Mouse (Mus musculus): ENCODE data around the gene 1600002K03Rik. TPM values are rescaled to one million over a fixed set of nuclear protein-coding genes. Genes with fewer than 3 reads are reported as not detected.
"Not testable (repeated sequence)": the region's sequence is repeated elsewhere in the genome, so short reads cannot be mapped to it uniquely, and the experiment has no call there.

The 1600002K03Rik gene
- polyA plus RNA-seq, 1 experiment from 2014 or later, result 14.1 TPM

GRCm38 (mm10) chr10:80220676-80221075 lies 47.9 kb downstream of the 1600002K03Rik start:
- DNase-seq (ENCODE audit: low spot score) (no peak), ATAC-seq (ENCODE audit: low FRiP score, low TSS enrichment) (no peak)
- Histone ChIP-seq H3K4me1 (replicated peaks; ENCODE audit: control insufficient read depth, insufficient read depth) (no peaks in the 10 kb centered on the region), H3K9ac (ENCODE audit: low read length) (no peak overlapping the region), H3K27me3 (ENCODE audit: control insufficient read depth, insufficient read depth, low read length) (no peaks in the 10 kb centered on the region), H3K36me3 (ENCODE audit: control insufficient read depth, insufficient read depth, low read length) (no peaks in the 10 kb centered on the region), H3K4me2 (replicated peaks; ENCODE audit: low read depth) (no peak overlapping the region), H3K4me3 (ENCODE audit: low read depth, low read length) (no peak overlapping the region), H3K9me3 (ENCODE audit: control insufficient read depth, low read length) (no peaks in the 10 kb centered on the region), H3K27ac (replicated peaks) (no peak overlapping the region)
- no peak for TF ChIP-seq EP300 (optimal IDR thresholded peaks at IDR 0.05)
- TF ChIP-seq CTCF (IDR thresholded peaks at IDR 0.05; ENCODE audit: low read depth), result no peak
- 50% methylated on average over 6 of the region's 9 CpGs for WGBS

DNA sequence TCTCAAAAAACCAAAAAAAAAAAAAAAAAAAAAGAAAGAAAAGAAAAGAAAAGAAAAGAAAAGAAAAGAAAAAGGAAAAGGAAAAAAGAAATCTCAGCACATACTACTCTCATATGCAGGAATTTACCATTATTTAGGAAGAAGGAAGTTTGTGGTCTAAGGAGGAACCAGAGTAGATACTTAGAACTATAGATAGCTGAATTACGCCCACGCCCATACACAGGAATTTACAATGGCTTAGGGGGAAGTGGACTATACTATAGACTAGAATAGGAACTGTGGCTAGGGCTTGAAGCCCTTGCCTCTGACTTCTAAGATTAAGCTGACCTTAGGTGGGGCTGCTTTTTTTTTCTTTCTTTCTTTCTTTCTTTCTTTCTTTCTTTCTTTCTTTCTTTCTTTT lies 50.4 kb downstream of the 1600002K03Rik start:
- H3K4me1 ChIP-seq (replicated peaks; ENCODE audit: control insufficient read depth, insufficient read depth); H3K27me3 ChIP-seq (ENCODE audit: control insufficient read depth, insufficient read depth, low read length); H3K9me3 ChIP-seq (ENCODE audit: control insufficient read depth, low read length); H3K4me3 ChIP-seq (ENCODE audit: low read depth, low read length); ATAC-seq (ENCODE audit: low FRiP score, low TSS enrichment); H3K9ac ChIP-seq (ENCODE audit: low read length); H3K36me3 ChIP-seq (ENCODE audit: control insufficient read depth, insufficient read depth, low read length); H3K27ac ChIP-seq (replicated peaks); DNase-seq (ENCODE audit: low spot score); H3K4me2 ChIP-seq (replicated peaks; ENCODE audit: low read depth): not testable (repeated sequence)
- 78% methylated on average over 2 of the region's 2 CpGs for WGBS

Other genes starting within 250 kb of the 1600002K03Rik start
- gene Arid3a, start 245.9 kb upstream of the 1600002K03Rik start, polyA plus RNA-seq (2015; fragmentation: Nextera tagmentation; extraction: Ambion mirVana), result 3.2 and 3.5 TPM in 2 replicates
- gene Wdr18, start 212.8 kb upstream of the 1600002K03Rik start, polyA plus RNA-seq (2015; fragmentation: Nextera tagmentation; extraction: Ambion mirVana), result 46.9 and 50.3 TPM in 2 replicates
- gene Grin3b, start 202.2 kb upstream of the 1600002K03Rik start, polyA plus RNA-seq (2015; fragmentation: Nextera tagmentation; extraction: Ambion mirVana), result 0.17 and 0.18 TPM in 2 replicates
- 18.5 and 19.1 TPM in 2 replicates for gene Tmem259, start 188.6 kb upstream of the 1600002K03Rik start, polyA plus RNA-seq (2015; fragmentation: Nextera tagmentation; extraction: Ambion mirVana)
- gene Cnn2, start 184.4 kb upstream of the 1600002K03Rik start, polyA plus RNA-seq (2015; fragmentation: Nextera tagmentation; extraction: Ambion mirVana), result 236 and 245 TPM in 2 replicates
- gene Abca7, start 176.4 kb upstream of the 1600002K03Rik start, polyA plus RNA-seq (2015; fragmentation: Nextera tagmentation; extraction: Ambion mirVana), result 2.6 and 3.2 TPM in 2 replicates
- gene Arhgap45, start 156.3 kb upstream of the 1600002K03Rik start, polyA plus RNA-seq (2015; fragmentation: Nextera tagmentation; extraction: Ambion mirVana), result 2.0 TPM in 2 replicates
- gene Polr2e, start 133.1 kb upstream of the 1600002K03Rik start, polyA plus RNA-seq (2015; fragmentation: Nextera tagmentation; extraction: Ambion mirVana), result 121 and 122 TPM in 2 replicates
- 435 and 445 TPM in 2 replicates for gene Gpx4, start 125.8 kb upstream of the 1600002K03Rik start, polyA plus RNA-seq (2015; fragmentation: Nextera tagmentation; extraction: Ambion mirVana)
- 10.7 and 11.0 TPM in 2 replicates for gene Sbno2, start 67.4 kb upstream of the 1600002K03Rik start, polyA plus RNA-seq (2015; fragmentation: Nextera tagmentation; extraction: Ambion mirVana)
- gene Stk11, start 57.1 kb upstream of the 1600002K03Rik start, polyA plus RNA-seq (2015; fragmentation: Nextera tagmentation; extraction: Ambion mirVana), result 10.3 and 11.2 TPM in 2 replicates
- gene Atp5d, start 34.3 kb upstream of the 1600002K03Rik start, polyA plus RNA-seq (2015; fragmentation: Nextera tagmentation; extraction: Ambion mirVana), result 679 and 705 TPM in 2 replicates
- gene Cbarp, start 32.1 kb upstream of the 1600002K03Rik start, polyA plus RNA-seq (2015; fragmentation: Nextera tagmentation; extraction: Ambion mirVana), result 4.2 and 4.3 TPM in 2 replicates
- 8.5 and 9.6 TPM in 2 replicates for gene Midn, start 24.7 kb upstream of the 1600002K03Rik start, polyA plus RNA-seq (2015; fragmentation: Nextera tagmentation; extraction: Ambion mirVana)
- 237 and 244 TPM in 2 replicates for gene Cirbp, start 7.0 kb upstream of the 1600002K03Rik start, polyA plus RNA-seq (2015; fragmentation: Nextera tagmentation; extraction: Ambion mirVana)
- gene Efna2, start 6.5 kb downstream of the 1600002K03Rik start, polyA plus RNA-seq (2015; fragmentation: Nextera tagmentation; extraction: Ambion mirVana), result 6.5 and 7.2 TPM in 2 replicates
- gene Mum1, start 53.5 kb downstream of the 1600002K03Rik start, polyA plus RNA-seq (2015; fragmentation: Nextera tagmentation; extraction: Ambion mirVana), result 23.1 and 23.9 TPM in 2 replicates
- gene Ndufs7, start 76.2 kb downstream of the 1600002K03Rik start, polyA plus RNA-seq (2015; fragmentation: Nextera tagmentation; extraction: Ambion mirVana), result 400 and 403 TPM in 2 replicates
- 16.3 and 17.4 TPM in 2 replicates for gene Gamt, start 88.1 kb downstream of the 1600002K03Rik start, polyA plus RNA-seq (2015; fragmentation: Nextera tagmentation; extraction: Ambion mirVana)
- 27.4 and 28.4 TPM in 2 replicates for gene Dazap1, start 88.5 kb downstream of the 1600002K03Rik start, polyA plus RNA-seq (2015; fragmentation: Nextera tagmentation; extraction: Ambion mirVana)
- gene Rps15, start 119.5 kb downstream of the 1600002K03Rik start, polyA plus RNA-seq (2015; fragmentation: Nextera tagmentation; extraction: Ambion mirVana), result 766 and 821 TPM in 2 replicates
- 1.2 and 1.3 TPM in 2 replicates for gene Apc2, start 123.0 kb downstream of the 1600002K03Rik start, polyA plus RNA-seq (2015; fragmentation: Nextera tagmentation; extraction: Ambion mirVana)
- 50.3 and 51.2 TPM in 2 replicates for gene 2310011J03Rik, start 147.6 kb downstream of the 1600002K03Rik start, polyA plus RNA-seq (2015; fragmentation: Nextera tagmentation; extraction: Ambion mirVana)
- gene Pcsk4, start 156.6 kb downstream of the 1600002K03Rik start, polyA plus RNA-seq (2015; fragmentation: Nextera tagmentation; extraction: Ambion mirVana), result 2.2 and 2.3 TPM in 2 replicates
- 13.5 and 17.6 TPM in 2 replicates for gene Reep6, start 157.0 kb downstream of the 1600002K03Rik start, polyA plus RNA-seq (2015; fragmentation: Nextera tagmentation; extraction: Ambion mirVana)
- gene Adamtsl5, start 175.5 kb downstream of the 1600002K03Rik start, polyA plus RNA-seq (2015; fragmentation: Nextera tagmentation; extraction: Ambion mirVana), result 12.2 and 12.8 TPM in 2 replicates
- gene Plk5, start 183.5 kb downstream of the 1600002K03Rik start, polyA plus RNA-seq (2015; fragmentation: Nextera tagmentation; extraction: Ambion mirVana), result 0.07 TPM in 2 replicates
- 4.1 and 4.5 TPM in 2 replicates for gene Mex3d, start 214.7 kb downstream of the 1600002K03Rik start, polyA plus RNA-seq (2015; fragmentation: Nextera tagmentation; extraction: Ambion mirVana)
- 81.1 and 82.9 TPM in 2 replicates for gene Mbd3, start 226.6 kb downstream of the 1600002K03Rik start, polyA plus RNA-seq (2015; fragmentation: Nextera tagmentation; extraction: Ambion mirVana)
- gene Uqcr11, start 233.9 kb downstream of the 1600002K03Rik start, polyA plus RNA-seq (2015; fragmentation: Nextera tagmentation; extraction: Ambion mirVana), result 859 and 899 TPM in 2 replicates